ENCODE assay signal across 8 mouse cellular contexts in genomic region chr10:59308993-59309715, GRCm38 (mm10). TPM values are rescaled to one million over a fixed set of nuclear protein-coding genes. Genes with fewer than 3 reads are reported as not detected.
A peak's percentile ranks its signal among the peaks of the same experiment; 100 is the strongest.
DNase-seq lines count a peak whose midpoint lies in the region; ATAC-seq and TF ChIP-seq lines count a peak whose summit lies in the region.

No protein-coding gene starts in this region.

- ATAC-seq in hindbrain, embryonic 14.5 days (ENCODE audit: low FRiP score), result no peak
- ATAC-seq in hindbrain, embryonic 11.5 days (ENCODE audit: low FRiP score), result no peak
- no peak for ATAC-seq in G1E (ENCODE audit: extremely low read depth, insufficient number of reproducible peaks, low FRiP score, poor library complexity, severe bottlenecking)
- 0 out of 2 replicates have a peak, but pooled peaks have one; percentile 67 for ATAC-seq in erythroblast, adult 5-6 weeks (replicated peaks; ENCODE audit: low FRiP score, poor library complexity, severe bottlenecking)
- 0 out of 2 replicates have a peak, but pooled peaks have one; percentile 21 for ATAC-seq in neural tube, embryonic 15.5 days (ENCODE audit: low FRiP score)

- no peaks in the 10 kb centered on the region for H3K4me1 ChIP-seq in hindbrain, embryonic 14.5 days (replicated peaks; ENCODE audit: control insufficient read depth, insufficient read depth, low read length)
- H3K4me1 ChIP-seq in hindbrain, embryonic 11.5 days (replicated peaks; ENCODE audit: control insufficient read depth, insufficient read depth, low read length), result no peaks in the 10 kb centered on the region
- peaks cover 3% of the 10 kb centered on the region; the same call in 1 of the 2 replicates for H3K4me1 ChIP-seq in G1E (ENCODE audit: insufficient read depth, low read depth, low read length)
- no peaks in the 10 kb centered on the region for H3K4me1 ChIP-seq in neural tube, embryonic 15.5 days

- TF ChIP-seq CTCF in G1E (IDR thresholded peaks at IDR 0.05; ENCODE audit: low read depth, low read length), result peak; percentile 39

- DNase-seq in hindbrain, embryonic 14.5 days (ENCODE audit: low spot score), result peak; percentile 58
- no peak for DNase-seq in hindbrain, embryonic 11.5 days (ENCODE audit: low spot score)
- peak; percentile 70 for DNase-seq in 3T3-L1 (ENCODE audit: low read depth, low spot score)
- DNase-seq in G1E (ENCODE audit: low spot score), result no peak
- no peak for DNase-seq in urinary bladder, adult 2 months (ENCODE audit: low spot score)
- no peak for DNase-seq in frontal cortex, postnatal 10 days (ENCODE audit: low spot score in 2 of 2)

- no peaks in the 10 kb centered on the region for H3K27me3 ChIP-seq in hindbrain, embryonic 14.5 days (ENCODE audit: control insufficient read depth, insufficient read depth, low read length)
- H3K27me3 ChIP-seq in hindbrain, embryonic 11.5 days (ENCODE audit: control insufficient read depth, insufficient read depth, low read length), result no peaks in the 10 kb centered on the region
- H3K27me3 ChIP-seq in G1E (ENCODE audit: insufficient read depth, low read length), result no peaks in the 10 kb centered on the region
- H3K27me3 ChIP-seq in neural tube, embryonic 15.5 days (replicated peaks), result no peaks in the 10 kb centered on the region

- no peak overlapping the region for H3K9ac ChIP-seq in hindbrain, embryonic 14.5 days
- no peak overlapping the region for H3K9ac ChIP-seq in hindbrain, embryonic 11.5 days (ENCODE audit: low read depth, low read length)
- H3K9ac ChIP-seq in neural tube, embryonic 15.5 days (replicated peaks), result no peak overlapping the region

- H3K36me3 ChIP-seq in hindbrain, embryonic 14.5 days (replicated peaks; ENCODE audit: control insufficient read depth, insufficient read depth), result no peaks in the 10 kb centered on the region
- no peaks in the 10 kb centered on the region for H3K36me3 ChIP-seq in hindbrain, embryonic 11.5 days (ENCODE audit: control insufficient read depth, insufficient read depth, low read length)
- no peaks in the 10 kb centered on the region for H3K36me3 ChIP-seq in G1E (replicated peaks)
- H3K36me3 ChIP-seq in neural tube, embryonic 15.5 days, result no peaks in the 10 kb centered on the region

- no peaks in the 10 kb centered on the region for H3K9me3 ChIP-seq in hindbrain, embryonic 14.5 days (ENCODE audit: control insufficient read depth, low read length)
- H3K9me3 ChIP-seq in hindbrain, embryonic 11.5 days (ENCODE audit: control insufficient read depth, low read length), result no peaks in the 10 kb centered on the region
- H3K9me3 ChIP-seq in G1E (replicated peaks), result no peaks in the 10 kb centered on the region
- H3K9me3 ChIP-seq in neural tube, embryonic 15.5 days (replicated peaks), result peaks cover 2% of the 10 kb centered on the region; the same call in 1 of the 2 replicates

- H3K4me2 ChIP-seq in hindbrain, embryonic 14.5 days (replicated peaks), result no peak overlapping the region
- H3K4me2 ChIP-seq in hindbrain, embryonic 11.5 days (replicated peaks; ENCODE audit: low read depth, low read length), result no peak overlapping the region
- H3K4me2 ChIP-seq in neural tube, embryonic 15.5 days, result no peak overlapping the region

- WGBS in hindbrain, embryonic 14.5 days, result 48% methylated on average over 3 of the region's 3 CpGs
- 47% methylated on average over 3 of the region's 3 CpGs for whole genome bisulfite sequencing in hindbrain, embryonic 11.5 days
- WGBS in neural tube, embryonic 15.5 days, result 46% methylated on average over 3 of the region's 3 CpGs

- H3K27ac ChIP-seq in hindbrain, embryonic 14.5 days, result no peak overlapping the region
- no peak overlapping the region for H3K27ac ChIP-seq in hindbrain, embryonic 11.5 days (ENCODE audit: low read depth, low read length)
- H3K27ac ChIP-seq in neural tube, embryonic 15.5 days (replicated peaks), result no peak overlapping the region

- H3K4me3 ChIP-seq in hindbrain, embryonic 14.5 days (replicated peaks; ENCODE audit: low read length), result no peak overlapping the region
- no peak overlapping the region for H3K4me3 ChIP-seq in hindbrain, embryonic 11.5 days (ENCODE audit: low read depth, low read length)
- H3K4me3 ChIP-seq in G1E (ENCODE audit: low read depth, low read length), result no peak overlapping the region
- H3K4me3 ChIP-seq in neural tube, embryonic 15.5 days (replicated peaks), result no peak overlapping the region

RNA-seq across cellular contexts. Expression of gene P4ha1, which starts 13.9 kb away (rescaled TPM):
- polyA plus RNA-seq in hindbrain, embryonic 14.5 days (2014; fragmentation: Nextera tagmentation; extraction: Ambion mirVana), result 24.9 and 28.0 TPM in 2 replicates
- 44.6 and 51.6 TPM in 2 replicates for polyA plus RNA-seq in hindbrain, embryonic 11.5 days (2014; fragmentation: Nextera tagmentation; extraction: Ambion mirVana)
- 20.6 and 34.2 TPM in 2 replicates for total RNA-seq in G1E (2014; fragmentation: Nextera tagmentation)
- total RNA-seq in G1E (2017), result 29.7 and 34.2 TPM in 2 replicates
- 1.6 and 2.3 TPM in 2 replicates for polyA plus RNA-seq in G1E (2012)
- 3.5 and 6.9 TPM in 2 replicates for total RNA-seq in erythroblast, adult 5-6 weeks (2015; ENCODE audit: low replicate concordance)
- total RNA-seq in erythroblast, adult 5-6 weeks (2017; ENCODE audit: low replicate concordance), result 7.7 and 12.3 TPM in 2 replicates
- polyA plus RNA-seq in neural tube, embryonic 15.5 days (2015; fragmentation: Nextera tagmentation; extraction: Ambion mirVana), result 31.1 and 36.4 TPM in 2 replicates
- 36.0 TPM in 2 replicates for polyA plus RNA-seq in urinary bladder, adult 2 months (2012; rRNA removed)

Comparison
In these comparisons a context has a peak if more than half of its experiments do, and no peak if none do; other contexts are left out.
1. DNase-seq: peak in hindbrain, embryonic 14.5 days (single experiment) and 3T3-L1 (single experiment); none in hindbrain, embryonic 11.5 days (single experiment), G1E (single experiment), urinary bladder, adult 2 months (single experiment) and frontal cortex, postnatal 10 days (0 of 2).
2. ATAC-seq: peak in erythroblast, adult 5-6 weeks (single experiment) and neural tube, embryonic 15.5 days (single experiment); none in hindbrain, embryonic 14.5 days (single experiment), hindbrain, embryonic 11.5 days (single experiment) and G1E (single experiment).